Mouse (Mus musculus): ENCODE results near the gene Fam149b.
A peak's percentile ranks its signal among the peaks of the same experiment; 100 is the strongest.

DNA sequence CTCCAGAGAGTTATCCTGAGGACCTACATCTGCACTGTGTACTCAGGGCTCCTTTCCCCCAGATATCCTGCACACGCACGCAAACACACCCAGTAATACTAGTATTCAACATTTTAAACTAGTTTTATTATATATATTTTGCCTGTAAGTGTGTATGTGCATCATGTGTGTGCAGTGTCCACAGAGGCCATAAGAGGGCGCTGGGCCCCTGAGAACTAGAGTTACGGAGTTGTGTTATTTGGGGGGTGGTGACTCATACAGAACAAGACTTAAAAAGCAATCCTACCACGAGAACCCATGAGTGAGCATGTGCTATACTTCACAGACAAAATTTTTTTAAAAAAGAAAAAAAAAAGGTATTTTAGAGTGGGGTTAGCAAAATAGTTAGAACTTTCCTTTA, 8.5 kb upstream of the Fam149b start:
- 0 out of 2 replicates have a peak, but pooled peaks have one; percentile 4 for TF ChIP-seq CTCF (IDR thresholded peaks at IDR 0.05; ENCODE audit: control insufficient read depth, insufficient read depth, insufficient replicate concordance, low read depth, low read length)
- TF ChIP-seq POLR2A (IDR thresholded peaks at IDR 0.05; ENCODE audit: control insufficient read depth, low read depth, low read length): no peak

Measured in testis, adult 2 months (tissue).